Mouse (Mus musculus) bone marrow, adult 2 months (tissue): ENCODE measurements at regions not wholly inside any gene's neighbourhood (a gene's known extent, or its start where the extent isn't known, plus 50 kb on each side); places are given as distances from the start of the nearest gene placed in this dataset.

ENCODE experiments used
- CTCF ChIP-seq: fragments of 200-500 bp; IDR thresholded peaks from 2 replicates; pipeline ENCODE4 v1.5.1; 2011; ENCODE audit warnings: low read length, control low read depth; ENCODE audit not compliant: control insufficient read depth, insufficient read depth
- POLR2A ChIP-seq: fragments of 200-500 bp; IDR thresholded peaks from 2 replicates; pipeline ENCODE4 v1.6.1; 2011; ENCODE audit warnings: low read depth, mild to moderate bottlenecking, control low read depth, low read length, borderline replicate concordance; ENCODE audit not compliant: control insufficient read depth

DNA sequence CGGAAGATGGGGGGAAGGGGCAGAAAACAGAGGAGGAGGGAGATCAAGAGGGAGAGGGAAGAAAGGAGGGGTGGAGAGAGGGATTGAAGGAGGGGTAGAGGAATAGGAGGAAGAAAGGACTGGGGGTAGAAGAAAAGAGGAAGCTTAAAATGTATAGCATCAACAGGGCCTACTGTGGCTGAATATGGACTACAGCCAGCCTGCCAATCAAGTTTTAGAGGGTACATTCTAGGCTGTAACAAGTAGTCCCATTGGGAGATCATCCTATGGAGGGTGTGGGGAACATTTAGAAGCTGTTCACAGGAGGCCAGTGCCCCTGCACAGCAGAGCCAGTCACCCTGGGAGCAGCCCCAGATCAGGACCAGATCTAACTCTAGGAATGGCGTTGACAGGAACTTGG, 535.6 kb upstream of the Lrrc6 start:
- no peak for TF ChIP-seq POLR2A
- TF ChIP-seq CTCF = no peak
